Mouse (Mus musculus): Measurements from ENCODE around the gene Mgst2. TPM values are rescaled to one million over a fixed set of nuclear protein-coding genes. Genes with fewer than 3 reads are reported as not detected.

Gene Mgst2
- polyA plus RNA-seq, 1 experiment = 4.1 TPM

- WGBS = 85% methylated on average over 6 of the region's 6 CpGs
- Histone ChIP-seq H3K36me3 (ENCODE audit: control insufficient read depth, insufficient read depth, low read length) (no peaks in the 10 kb centered on the region), H3K4me3 (ENCODE audit: extremely low read depth, insufficient read depth, insufficient read length) (no peak overlapping the region), H3K27me3 (ENCODE audit: control insufficient read depth, insufficient read depth, low read length) (no peaks in the 10 kb centered on the region), H3K27ac (ENCODE audit: insufficient read depth, low read length) (no peak overlapping the region), H3K4me1 (ENCODE audit: control insufficient read depth, insufficient read depth, insufficient read length) (no peaks in the 10 kb centered on the region)
- no peak for TF ChIP-seq POLR2A (IDR thresholded peaks at IDR 0.05; ENCODE audit: low read depth, low read length)
- no peak for TF ChIP-seq CTCF (IDR thresholded peaks at IDR 0.05; ENCODE audit: extremely low read depth, insufficient read depth, insufficient read length, insufficient replicate concordance)
- no peak for DNase-seq (ENCODE audit: low read depth in 1 of 2, low spot score in 2 of 2)
Measured at GRCm38 (mm10) chr3:51645484-51645883, 14.7 kb upstream of the Mgst2 start.

DNA sequence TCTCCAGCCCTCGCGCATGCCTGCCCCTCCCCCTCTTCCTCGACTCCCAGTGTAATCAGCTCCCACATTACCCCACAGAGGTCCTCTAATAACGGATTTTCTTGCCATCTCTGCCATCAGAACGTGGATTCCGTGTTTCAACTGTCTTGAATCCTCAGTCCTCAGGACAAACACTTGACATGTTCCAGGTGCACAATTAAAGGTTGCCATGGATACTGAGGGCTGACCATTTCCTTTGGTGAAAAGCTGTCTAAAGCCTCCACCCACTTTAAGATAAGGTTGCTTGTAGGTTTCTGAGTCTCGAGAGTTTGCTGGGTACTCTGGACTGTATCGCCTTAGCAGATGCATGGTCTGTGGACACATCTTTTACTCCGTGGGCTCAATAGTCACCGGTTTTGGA lies 13.9 kb upstream of the Mgst2 start:
- H3K27me3 ChIP-seq (ENCODE audit: control insufficient read depth, insufficient read depth, low read length) = no peaks in the 10 kb centered on the region
- no peak for TF ChIP-seq POLR2A (IDR thresholded peaks at IDR 0.05; ENCODE audit: low read depth, low read length)
- no peak for TF ChIP-seq CTCF (IDR thresholded peaks at IDR 0.05; ENCODE audit: extremely low read depth, insufficient read depth, insufficient read length, insufficient replicate concordance)
- no peak overlapping the region for H3K27ac ChIP-seq (ENCODE audit: insufficient read depth, low read length)
- DNase-seq (ENCODE audit: low read depth in 1 of 2, low spot score in 2 of 2) = no peak
- H3K4me1 ChIP-seq (ENCODE audit: control insufficient read depth, insufficient read depth, insufficient read length) = no peaks in the 10 kb centered on the region
- no peak overlapping the region for H3K4me3 ChIP-seq (ENCODE audit: extremely low read depth, insufficient read depth, insufficient read length)
- 78% methylated on average over 10 of the region's 10 CpGs for WGBS
- no peaks in the 10 kb centered on the region for H3K36me3 ChIP-seq (ENCODE audit: control insufficient read depth, insufficient read depth, low read length)

DNA sequence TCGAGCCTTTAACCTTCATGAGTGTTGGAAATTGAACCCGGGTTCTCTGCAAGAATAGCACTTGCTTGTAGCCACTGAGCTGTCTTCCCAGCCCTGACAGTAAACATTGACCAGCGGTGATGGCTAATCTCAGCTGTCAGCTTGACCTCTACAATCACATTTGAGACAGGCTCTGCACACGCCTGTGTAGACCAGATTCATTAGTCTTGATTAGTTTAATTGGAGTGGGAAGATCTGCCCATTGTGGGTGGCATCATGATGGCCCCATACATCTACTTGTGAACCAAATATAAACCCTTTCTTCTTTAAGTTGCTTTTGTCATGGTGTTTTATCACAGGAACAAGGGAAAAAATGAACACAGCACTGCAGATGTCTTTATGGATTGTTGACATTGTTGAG lies 12.8 kb upstream of the Mgst2 start:
- no peak overlapping the region for H3K4me3 ChIP-seq (ENCODE audit: extremely low read depth, insufficient read depth, insufficient read length)
- no peak overlapping the region for H3K27ac ChIP-seq (ENCODE audit: insufficient read depth, low read length)
- no peaks in the 10 kb centered on the region for H3K4me1 ChIP-seq (ENCODE audit: control insufficient read depth, insufficient read depth, insufficient read length)
- no peak for DNase-seq (ENCODE audit: low read depth in 1 of 2, low spot score in 2 of 2)
- no peak for TF ChIP-seq POLR2A (IDR thresholded peaks at IDR 0.05; ENCODE audit: low read depth, low read length)
- no peak for TF ChIP-seq CTCF (IDR thresholded peaks at IDR 0.05; ENCODE audit: extremely low read depth, insufficient read depth, insufficient read length, insufficient replicate concordance)
- WGBS = 89% methylated on average over 4 of the region's 4 CpGs
- no peaks in the 10 kb centered on the region for H3K36me3 ChIP-seq (ENCODE audit: control insufficient read depth, insufficient read depth, low read length)
- no peaks in the 10 kb centered on the region for H3K27me3 ChIP-seq (ENCODE audit: control insufficient read depth, insufficient read depth, low read length)

GRCm38 (mm10) chr3:51648037-51648664 lies 12.0 kb upstream of the Mgst2 start:
- Histone ChIP-seq H3K27ac (ENCODE audit: insufficient read depth, low read length) (no peak overlapping the region), H3K4me3 (ENCODE audit: extremely low read depth, insufficient read depth, insufficient read length) (no peak overlapping the region), H3K27me3 (ENCODE audit: control insufficient read depth, insufficient read depth, low read length) (no peaks in the 10 kb centered on the region), H3K4me1 (ENCODE audit: control insufficient read depth, insufficient read depth, insufficient read length) (0 out of 2 replicates have a peak, but pooled peaks cover 4% of the 10 kb centered on the region), H3K36me3 (ENCODE audit: control insufficient read depth, insufficient read depth, low read length) (no peaks in the 10 kb centered on the region)
- no peak for TF ChIP-seq POLR2A (IDR thresholded peaks at IDR 0.05; ENCODE audit: low read depth, low read length)
- peak; percentile 86; the same call in 1 of the 2 replicates for TF ChIP-seq CTCF (IDR thresholded peaks at IDR 0.05; ENCODE audit: extremely low read depth, insufficient read depth, insufficient read length, insufficient replicate concordance)
- DNase-seq (ENCODE audit: low read depth in 1 of 2, low spot score in 2 of 2) = peak; percentile 51 to 60
- WGBS = 45% methylated on average over 15 of the region's 15 CpGs

- no peak overlapping the region for H3K4me3 ChIP-seq (ENCODE audit: extremely low read depth, insufficient read depth, insufficient read length)
- no peak overlapping the region for H3K27ac ChIP-seq (ENCODE audit: insufficient read depth, low read length)
- no peaks in the 10 kb centered on the region for H3K27me3 ChIP-seq (ENCODE audit: control insufficient read depth, insufficient read depth, low read length)
- H3K36me3 ChIP-seq (ENCODE audit: control insufficient read depth, insufficient read depth, low read length) = no peaks in the 10 kb centered on the region
- no peak for DNase-seq (ENCODE audit: low read depth in 1 of 2, low spot score in 2 of 2)
- TF ChIP-seq POLR2A (IDR thresholded peaks at IDR 0.05; ENCODE audit: low read depth, low read length) (no peak), CTCF (IDR thresholded peaks at IDR 0.05; ENCODE audit: extremely low read depth, insufficient read depth, insufficient read length, insufficient replicate concordance) (no peak)
- peaks cover 13% of the 10 kb centered on the region; the same call in 1 of the 2 replicates for H3K4me1 ChIP-seq (ENCODE audit: control insufficient read depth, insufficient read depth, insufficient read length)
- WGBS = 82% methylated on average over 8 of the region's 8 CpGs
Measured at GRCm38 (mm10) chr3:51649426-51649825, 10.7 kb upstream of the Mgst2 start.

DNA sequence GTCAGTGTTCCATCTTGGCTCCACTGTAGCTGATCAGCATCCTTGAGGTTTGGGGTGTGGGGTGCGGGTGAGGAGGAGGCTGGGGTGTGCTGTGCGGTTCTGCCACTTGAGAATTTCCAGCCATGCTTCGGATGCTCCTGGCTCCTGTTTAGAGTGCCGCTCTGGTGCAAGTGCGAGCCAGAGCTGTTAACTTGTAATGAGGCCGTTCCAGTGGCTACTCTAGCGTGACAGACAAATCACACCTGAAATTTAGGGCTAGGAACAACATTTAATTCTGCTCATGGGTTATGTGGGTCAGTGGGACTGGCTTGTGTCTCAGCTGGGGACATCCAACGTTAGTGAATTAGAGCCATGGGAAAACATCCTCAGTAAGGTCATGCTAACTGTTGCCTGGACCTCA lies 10.2 kb upstream of the Mgst2 start:
- DNase-seq (ENCODE audit: low read depth in 1 of 2, low spot score in 2 of 2) = no peak
- peaks cover 13% of the 10 kb centered on the region; the same call in 1 of the 2 replicates for H3K4me1 ChIP-seq (ENCODE audit: control insufficient read depth, insufficient read depth, insufficient read length)
- WGBS = 89% methylated on average over 8 of the region's 8 CpGs
- no peaks in the 10 kb centered on the region for H3K36me3 ChIP-seq (ENCODE audit: control insufficient read depth, insufficient read depth, low read length)
- no peak overlapping the region for H3K4me3 ChIP-seq (ENCODE audit: extremely low read depth, insufficient read depth, insufficient read length)
- TF ChIP-seq POLR2A (IDR thresholded peaks at IDR 0.05; ENCODE audit: low read depth, low read length) (no peak), CTCF (IDR thresholded peaks at IDR 0.05; ENCODE audit: extremely low read depth, insufficient read depth, insufficient read length, insufficient replicate concordance) (no peak)
- no peak overlapping the region for H3K27ac ChIP-seq (ENCODE audit: insufficient read depth, low read length)
- no peaks in the 10 kb centered on the region for H3K27me3 ChIP-seq (ENCODE audit: control insufficient read depth, insufficient read depth, low read length)

GRCm38 (mm10) chr3:51651149-51651548 lies 9.0 kb upstream of the Mgst2 start:
- no peak for TF ChIP-seq POLR2A (IDR thresholded peaks at IDR 0.05; ENCODE audit: low read depth, low read length)
- TF ChIP-seq CTCF (IDR thresholded peaks at IDR 0.05; ENCODE audit: extremely low read depth, insufficient read depth, insufficient read length, insufficient replicate concordance) = no peak
- Histone ChIP-seq H3K27me3 (ENCODE audit: control insufficient read depth, insufficient read depth, low read length) (no peaks in the 10 kb centered on the region), H3K36me3 (ENCODE audit: control insufficient read depth, insufficient read depth, low read length) (no peaks in the 10 kb centered on the region), H3K27ac (ENCODE audit: insufficient read depth, low read length) (no peak overlapping the region), H3K4me3 (ENCODE audit: extremely low read depth, insufficient read depth, insufficient read length) (no peak overlapping the region), H3K4me1 (ENCODE audit: control insufficient read depth, insufficient read depth, insufficient read length) (peaks cover 13% of the 10 kb centered on the region; the same call in 1 of the 2 replicates)
- WGBS = 90% methylated on average over 2 of the region's 2 CpGs
- no peak for DNase-seq (ENCODE audit: low read depth in 1 of 2, low spot score in 2 of 2)

Measured in spleen, adult 2 months (tissue).